Mouse (Mus musculus): Measurements from ENCODE around the gene Arhgef6.

Arhgef6 gene

DNA sequence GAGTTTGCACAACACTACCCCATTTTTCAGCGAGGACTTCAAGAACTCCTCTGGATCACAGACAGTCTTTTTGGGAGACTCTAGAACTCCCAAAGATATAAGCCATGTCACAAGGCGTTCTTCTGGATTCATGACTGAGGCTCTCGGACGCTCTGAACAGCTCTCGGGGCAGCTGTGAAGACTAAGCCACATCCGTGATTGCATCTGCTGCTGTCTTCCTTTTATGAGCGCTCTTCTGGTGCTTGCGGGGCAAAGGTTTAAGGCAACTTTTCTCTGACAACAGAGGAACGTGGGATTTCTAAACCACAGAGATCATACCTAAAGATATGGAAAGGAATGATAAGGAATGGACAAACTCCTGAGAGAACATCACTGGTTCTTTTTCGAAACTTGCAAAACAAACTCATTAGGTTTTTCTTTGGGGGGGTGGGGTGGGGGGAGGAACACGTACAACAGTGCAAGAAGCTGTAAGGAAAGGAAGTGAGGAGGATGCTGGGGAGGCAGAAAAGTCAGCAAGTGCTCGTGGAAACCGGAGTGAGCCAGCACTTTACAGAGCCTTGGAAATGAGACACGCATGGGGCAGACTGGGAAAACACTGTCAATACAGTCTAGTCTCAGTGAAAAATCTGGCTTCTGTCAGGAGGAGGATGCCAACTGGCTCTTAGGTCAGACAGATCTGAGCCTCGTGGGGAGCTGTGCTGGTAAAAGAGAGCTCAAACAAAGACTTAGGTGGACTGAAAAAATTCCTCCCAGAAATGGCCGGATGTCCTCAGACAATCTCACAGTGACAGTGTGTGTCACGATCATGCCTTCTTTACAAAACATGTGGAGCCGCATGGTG lies at the start of gene Arhgef6:
Gene Arhgef6 (minus strand): TSS at position 359 of the 841 bp plus-strand sequence.
- DNase-seq = no peak

DNA sequence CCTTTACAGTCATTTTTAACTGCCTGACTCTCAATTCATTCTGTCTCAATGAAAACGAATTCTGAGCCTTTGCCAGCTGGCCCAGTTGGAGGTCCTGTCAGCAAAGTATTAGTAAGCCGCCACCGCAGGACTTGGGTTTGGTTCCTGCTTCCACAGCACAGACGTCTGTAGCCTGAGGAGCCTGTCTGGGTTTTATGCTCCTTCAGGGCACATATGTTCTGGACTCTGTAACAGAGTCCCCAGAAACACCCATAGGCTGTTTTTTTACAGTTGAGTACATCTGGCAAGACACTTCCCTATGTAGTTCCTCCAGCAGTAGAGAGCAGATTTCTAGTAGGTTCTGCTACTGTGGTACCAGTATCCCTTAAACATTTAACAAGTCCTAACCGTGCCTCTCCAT lies 42.4 kb upstream of the Arhgef6 start:
- DNase-seq = no peak

DNA sequence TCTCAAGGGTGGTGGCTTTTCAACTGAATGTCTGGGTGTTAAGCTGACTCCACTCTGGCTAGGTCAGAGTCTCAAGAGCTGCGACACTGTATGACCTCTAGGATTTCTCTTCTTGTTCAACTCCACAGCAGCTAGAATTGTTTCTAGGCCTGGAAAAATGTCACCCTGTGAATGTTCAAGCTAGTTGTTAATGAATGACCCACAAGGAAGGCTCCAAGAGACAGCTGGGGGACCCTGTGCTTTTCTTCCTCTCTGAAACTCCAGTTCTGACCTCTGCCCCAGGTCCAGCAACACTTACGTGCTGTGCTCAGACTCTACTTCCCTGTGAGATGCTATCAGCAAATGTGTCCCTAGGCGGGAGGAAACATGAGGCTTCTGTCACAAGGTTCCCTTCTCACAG lies 40.0 kb upstream of the Arhgef6 start:
- DNase-seq = peak; percentile 82

DNA sequence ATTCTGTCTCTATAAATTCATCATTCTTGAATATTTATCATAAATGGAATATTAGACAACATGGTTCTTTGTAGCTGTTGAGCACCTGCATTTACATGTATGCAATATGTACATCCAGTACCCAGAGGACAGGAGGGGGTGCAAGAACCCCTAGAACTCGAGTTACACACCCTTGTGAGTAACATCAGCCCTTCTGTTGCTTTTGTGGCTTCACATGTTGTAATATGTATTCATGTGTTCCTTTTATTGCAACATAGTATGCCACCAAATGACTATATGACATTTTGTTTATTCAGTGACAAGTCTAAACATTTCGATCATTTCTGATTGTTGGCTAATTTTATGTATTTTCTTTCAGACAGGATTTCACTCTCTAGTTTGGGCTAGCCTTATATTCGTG lies 38.6 kb upstream of the Arhgef6 start:
- DNase-seq = no peak

DNA sequence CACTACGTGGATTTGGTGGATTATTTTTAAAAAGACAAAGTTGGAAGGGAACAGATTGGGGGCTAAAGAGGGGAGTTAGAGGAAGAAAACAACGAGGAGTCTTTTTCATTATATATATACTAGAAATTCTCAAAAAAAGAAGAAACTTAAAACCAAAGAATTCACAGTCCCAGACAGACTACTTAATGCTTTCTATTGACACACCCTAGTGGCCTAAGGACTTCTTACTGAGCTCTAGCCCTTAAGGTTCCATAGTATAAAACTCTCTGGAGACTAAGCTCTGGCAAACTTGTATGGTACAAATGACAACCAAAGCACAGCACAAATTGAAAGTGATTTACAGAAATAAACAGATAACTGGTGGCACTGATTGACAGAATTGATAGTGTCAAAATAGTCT lies 35.5 kb upstream of the Arhgef6 start:
- no peak for DNase-seq

DNA sequence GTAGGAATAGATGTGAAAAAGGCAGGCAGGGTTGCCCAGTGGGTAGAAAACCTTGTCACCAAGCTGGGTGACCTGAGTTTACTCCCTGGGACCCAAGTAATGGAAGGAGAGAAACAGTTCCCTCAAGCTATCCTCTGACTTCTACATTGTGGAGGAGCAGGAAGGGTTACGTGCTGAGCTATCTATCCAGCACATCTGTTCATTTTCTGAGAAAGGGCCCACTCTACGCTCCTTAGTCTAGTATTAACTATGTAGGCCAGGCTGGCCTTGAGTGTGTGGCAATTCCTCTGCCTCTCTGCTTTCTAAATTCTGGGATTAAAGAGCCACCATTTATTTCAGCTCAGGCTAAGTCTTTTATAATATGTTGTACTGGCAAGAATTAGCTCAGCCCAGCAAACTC lies 35.0 kb upstream of the Arhgef6 start:
- no peak for DNase-seq

DNA sequence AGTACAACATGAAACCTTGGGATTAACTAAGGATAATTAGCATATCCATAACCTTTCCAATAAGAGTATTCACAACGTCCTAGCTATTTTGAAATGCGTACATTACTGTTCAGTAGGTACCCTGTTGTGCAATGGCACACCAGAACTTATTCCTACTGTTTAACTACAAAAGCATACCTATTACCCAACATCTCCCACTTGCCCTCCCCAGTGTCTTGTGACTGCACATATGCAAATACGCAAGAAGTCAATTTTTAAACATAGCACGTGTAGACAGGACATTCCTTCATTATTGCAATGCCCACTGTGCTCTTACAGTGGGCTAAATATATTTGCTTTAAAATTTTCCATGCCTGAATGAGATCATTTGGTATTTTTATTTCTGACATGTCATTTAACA lies 34.4 kb upstream of the Arhgef6 start:
- DNase-seq = no peak

DNA sequence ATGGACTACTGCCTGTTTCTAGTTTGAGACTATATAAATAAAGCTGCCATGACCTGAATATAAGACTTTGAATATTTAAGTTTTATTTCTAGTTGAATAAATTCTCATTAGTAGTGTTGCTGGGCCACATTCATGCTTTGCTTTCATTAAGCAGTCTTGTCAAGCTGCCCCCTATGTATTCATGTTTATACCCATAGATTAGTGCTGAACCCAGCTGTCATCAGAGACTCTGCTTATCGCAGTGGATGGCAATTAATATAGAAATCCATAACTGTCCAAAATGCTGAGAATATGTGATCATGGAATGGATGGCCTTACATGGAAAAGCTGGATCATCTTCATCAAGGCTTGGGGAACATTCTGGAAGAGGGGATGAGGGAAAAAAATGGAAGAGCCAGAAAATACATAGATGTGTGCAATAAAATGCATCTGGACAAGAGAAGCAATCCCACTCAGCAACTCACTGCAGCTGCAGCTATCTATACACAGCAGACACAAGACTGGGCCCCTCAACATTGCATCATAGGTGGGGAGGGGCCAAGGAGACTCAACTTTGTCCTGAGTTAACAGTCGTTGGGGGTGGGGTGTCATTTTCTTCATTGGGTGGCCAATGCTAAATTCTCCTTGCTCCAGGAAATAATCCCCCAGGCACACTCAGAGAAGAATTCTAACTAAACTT lies 26.5 kb upstream of the Arhgef6 start:
- no peak for DNase-seq

DNA sequence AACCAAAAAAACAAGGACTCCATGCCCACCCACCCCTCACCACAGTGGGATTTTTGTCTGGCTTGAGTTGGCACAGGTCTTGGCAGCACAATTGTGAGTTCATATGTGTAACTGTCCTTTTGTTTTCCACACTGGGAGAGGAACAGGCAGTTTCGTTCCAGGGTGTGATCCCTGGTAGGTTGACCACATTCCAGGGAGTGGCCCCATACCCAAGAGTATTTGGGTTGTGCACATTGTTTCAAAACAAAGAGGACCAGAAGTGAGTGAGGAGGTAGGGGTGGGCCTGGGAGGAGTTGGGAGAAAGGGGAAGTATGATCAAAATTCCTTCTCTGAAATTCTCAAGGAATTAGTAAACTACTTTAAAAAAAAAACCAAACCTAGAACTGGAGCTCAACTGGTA lies 20.8 kb upstream of the Arhgef6 start:
- DNase-seq = no peak

DNA sequence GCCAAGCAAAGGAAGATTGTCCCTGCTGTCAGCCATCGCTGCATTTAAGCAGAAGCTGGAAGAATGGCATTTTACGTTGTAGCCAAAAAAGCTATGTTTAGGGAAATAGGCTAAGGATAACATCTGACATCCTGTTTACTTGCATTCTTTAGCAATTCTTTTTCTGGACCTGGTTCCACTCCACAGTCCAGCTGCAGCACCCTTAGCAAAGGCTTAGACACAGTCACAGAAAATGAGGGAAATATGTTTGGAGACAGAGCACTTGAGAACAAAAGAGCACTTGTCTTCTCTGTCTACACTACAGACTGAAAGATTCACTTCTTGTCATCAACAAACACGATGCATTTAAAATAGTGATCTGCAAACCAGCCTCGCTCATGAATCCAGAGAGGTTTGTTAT lies 691 bp upstream of the Arhgef6 start:
- DNase-seq = peak; percentile 8

DNA sequence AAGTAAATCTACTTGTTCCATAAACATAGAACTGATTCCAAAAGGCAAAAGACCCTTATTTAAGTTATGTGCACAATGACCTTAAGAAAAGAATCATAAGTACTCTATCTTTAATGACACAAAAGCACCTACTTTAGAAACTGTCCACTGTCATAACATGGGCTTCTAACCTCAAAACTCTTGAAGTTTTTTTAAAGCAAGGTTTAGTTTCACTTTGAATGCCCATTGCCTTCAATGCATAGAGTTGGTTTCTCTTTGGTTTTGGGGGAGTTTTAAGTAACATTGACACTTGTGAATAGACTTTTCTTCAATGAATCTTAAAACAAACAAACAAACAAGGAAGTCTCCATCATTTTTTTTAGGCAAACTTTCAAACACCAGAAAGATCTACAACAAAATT lies 947 bp downstream of the Arhgef6 start:
- no peak for DNase-seq

DNA sequence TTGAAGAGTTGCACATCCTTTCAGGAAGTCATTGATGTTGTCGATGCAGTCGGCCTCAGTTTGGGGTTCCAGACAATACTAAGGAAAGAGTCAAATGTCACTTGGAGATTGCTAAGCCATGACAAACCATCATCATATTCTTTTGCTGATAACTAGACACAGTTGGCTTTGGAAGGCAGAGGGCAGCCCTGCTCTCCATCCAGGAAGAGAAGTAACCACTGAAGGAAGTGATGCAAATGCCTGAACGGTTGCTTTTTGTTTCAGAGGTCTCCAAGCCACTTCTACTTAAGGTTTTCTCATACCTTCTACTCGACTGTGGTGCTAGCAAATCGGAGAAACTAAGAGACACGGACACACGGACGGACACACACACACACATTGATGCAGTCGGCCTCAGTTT lies 1.6 kb downstream of the Arhgef6 start:
- DNase-seq = no peak

DNA sequence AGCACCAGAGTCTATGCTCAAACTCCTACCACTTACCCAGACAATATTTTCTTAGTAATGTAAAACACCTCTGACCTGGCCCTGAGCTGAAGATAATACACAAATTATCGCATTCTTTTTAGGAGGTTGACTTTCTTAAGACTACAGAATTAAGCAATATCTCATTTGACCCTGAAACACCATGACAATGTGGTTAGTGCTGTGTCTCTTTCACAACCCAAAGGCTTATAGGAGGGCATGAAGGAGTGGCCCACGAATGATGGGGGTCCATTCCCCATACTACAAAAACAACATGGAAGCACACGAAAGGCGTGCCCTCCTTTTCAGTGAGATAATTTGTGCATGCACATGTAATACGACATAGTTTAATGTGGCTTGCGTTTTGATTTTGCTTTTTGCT lies 3.2 kb downstream of the Arhgef6 start:
- DNase-seq = no peak

DNA sequence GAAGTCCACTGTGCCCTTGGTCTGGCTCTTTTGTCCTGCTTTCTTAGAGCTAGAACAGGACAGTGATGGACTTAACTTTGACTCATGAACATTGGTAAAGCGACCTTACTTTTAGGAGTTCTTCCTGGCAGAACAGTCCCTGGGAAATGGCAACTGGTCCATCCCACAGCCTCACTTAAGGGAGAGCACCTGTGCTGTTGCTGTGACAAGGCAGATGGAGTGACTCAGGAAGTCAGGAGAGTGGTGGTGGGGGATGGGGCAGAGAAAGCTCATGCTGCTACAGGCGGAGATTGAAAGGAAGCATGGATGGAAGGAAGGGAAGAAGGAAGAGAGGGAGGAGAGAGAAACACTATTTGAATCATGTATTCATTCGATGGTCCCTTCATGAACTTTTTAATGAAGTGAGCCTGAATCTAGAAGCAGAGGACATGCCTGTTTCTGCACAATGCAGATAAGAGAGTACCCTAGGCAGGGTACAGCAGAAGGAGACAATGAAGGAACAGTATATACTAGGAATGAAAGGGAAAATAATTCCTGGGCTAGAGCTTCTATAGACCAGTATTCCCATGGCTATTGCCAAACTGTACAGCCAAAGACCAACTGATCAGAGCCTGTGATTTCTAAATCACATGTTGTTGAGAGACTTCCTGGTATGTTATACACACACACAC lies 10.7 kb downstream of the Arhgef6 start:
- DNase-seq = no peak

DNA sequence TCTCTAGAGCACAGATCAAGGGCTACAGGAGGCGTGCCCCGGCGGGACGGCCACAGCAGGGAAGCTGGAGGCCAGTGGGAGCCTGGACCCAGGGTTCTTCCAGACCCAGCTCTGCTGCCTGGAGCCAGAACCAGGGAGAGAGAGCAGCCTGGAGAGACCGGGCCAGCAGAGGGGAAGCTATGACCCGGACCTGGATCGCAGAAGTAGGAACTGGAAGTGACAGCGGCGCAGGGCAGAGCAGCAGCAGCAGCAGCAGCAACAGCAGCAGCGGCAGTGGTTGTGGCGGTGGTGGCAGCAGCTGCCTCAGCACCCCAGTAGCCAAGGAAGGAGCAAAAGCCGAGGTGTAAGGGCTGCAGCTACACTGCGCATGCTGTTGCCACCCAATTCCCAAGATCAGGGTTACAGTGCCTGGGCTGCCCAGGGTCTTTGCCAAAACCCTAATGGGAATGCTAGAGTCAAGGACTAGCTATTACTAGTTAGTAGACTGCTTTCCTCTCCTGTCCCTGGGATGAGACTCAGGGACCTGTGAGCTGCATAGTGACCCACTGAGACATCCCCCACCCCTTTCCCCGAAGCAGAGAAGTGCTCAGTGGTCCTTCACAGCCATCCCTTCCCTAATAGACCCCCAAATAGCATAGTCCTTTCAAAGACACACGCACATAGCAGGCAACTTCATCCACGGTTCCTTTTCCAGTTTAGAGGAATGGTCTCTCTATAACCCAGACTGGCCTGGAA lies 11.9 kb downstream of the Arhgef6 start:
- peak; percentile 51 for DNase-seq

DNA sequence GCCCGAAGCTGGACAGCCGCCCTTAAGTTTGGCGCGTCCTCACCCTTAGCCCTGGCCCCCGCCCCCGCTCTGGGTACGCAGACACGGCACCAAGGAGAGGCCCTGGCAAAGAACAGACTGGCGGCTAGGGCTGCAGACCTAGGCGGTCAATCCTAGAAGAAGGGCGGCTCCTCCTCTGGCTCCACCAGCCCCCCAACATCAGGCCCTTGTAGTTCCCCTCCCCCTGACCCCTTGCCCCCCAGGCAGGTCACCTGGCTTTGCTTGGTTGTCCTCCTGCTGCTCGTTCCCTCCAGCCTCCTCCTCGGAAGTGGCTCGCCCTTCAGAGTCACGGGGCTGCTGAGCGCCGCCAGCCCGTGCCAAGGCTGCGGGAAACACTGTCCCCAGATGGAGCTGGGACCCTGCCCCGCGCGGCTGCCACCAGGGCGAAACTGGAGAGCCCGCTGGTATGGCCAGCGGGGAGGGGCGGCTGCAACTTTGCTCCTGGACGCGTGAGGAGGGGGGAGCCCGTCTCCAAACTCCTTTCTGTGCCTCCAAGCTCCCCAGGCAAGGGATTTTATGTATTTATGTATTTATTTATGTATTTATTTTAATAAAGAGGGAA lies 12.6 kb downstream of the Arhgef6 start:
- peak; percentile 22 for DNase-seq

DNA sequence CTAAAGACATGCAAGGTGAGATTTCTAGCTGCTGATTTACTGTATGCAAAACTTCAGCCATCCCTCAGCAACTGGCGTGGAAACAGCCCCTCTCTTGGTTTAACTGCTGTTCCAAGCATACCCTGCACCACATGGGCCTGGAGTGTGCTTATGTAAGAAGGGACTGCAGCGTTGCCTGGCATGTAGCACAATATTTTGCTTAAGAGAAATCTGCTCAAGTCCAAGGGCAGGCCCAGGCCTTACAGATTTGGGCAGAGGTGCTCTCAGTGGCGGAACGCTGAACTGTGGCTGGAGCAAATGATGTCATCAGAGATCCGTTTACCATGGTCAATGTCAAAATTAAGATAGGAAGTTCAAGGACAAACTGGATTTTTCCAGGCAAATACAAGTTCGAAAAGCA lies 13.6 kb downstream of the Arhgef6 start:
- peak; percentile 21 for DNase-seq

DNA sequence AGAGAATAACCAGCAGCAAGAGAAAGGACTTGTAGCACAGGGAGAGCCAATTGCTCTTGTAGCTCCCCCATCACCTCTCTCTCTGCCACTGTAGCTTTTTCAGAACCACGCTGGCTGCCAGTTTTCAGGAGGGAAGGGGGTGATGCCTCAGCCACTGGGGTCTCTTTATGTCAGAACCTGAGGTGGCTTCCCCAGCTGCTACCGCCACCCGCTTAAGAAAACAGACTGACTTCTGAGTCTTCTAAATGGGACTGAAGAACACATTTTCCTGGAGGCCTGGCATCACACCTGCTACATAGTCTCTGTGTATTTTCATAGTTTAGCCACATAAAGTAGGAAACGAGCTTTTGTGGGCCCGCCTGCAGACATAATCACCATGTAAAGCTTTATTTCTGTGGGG lies 26.5 kb downstream of the Arhgef6 start:
- no peak for DNase-seq

DNA sequence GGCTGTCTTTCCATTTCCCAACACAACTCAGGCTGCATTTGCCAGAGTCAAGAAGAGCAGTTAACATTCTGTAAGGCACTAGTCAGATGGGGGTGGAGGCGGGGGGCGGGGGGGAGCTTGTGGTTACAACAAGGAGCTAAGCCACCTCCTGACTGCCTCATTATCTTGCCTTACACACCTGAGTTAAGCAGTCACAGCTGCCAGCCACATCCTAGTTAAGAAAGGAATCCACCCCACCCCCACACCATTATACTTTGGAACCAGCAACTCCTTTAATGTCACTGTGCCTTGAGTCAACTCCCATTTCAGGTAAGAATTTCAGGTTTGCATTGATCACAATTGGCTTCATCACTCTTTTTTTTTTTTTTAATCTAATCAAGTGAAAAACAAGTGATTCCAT lies 28.5 kb downstream of the Arhgef6 start:
- peak; percentile 11 for DNase-seq

DNA sequence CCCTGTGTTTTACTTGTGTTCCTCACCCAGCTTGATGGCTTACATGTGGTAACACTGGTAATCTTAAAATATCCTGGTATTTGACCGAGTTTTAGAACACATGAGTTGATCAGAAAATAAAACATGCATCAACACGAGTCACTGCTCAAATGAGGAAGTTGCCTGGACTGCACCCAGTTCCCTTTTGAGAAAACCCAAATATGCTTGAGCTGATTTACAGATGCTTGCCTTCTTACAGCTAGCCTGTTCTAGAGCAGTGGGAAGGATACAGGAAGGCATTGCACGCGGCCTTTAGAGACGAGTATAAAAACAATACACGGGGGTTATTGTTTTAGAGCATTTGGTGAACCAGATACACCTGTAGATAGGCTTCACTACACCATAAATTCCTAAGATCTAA lies 31.8 kb downstream of the Arhgef6 start:
- no peak for DNase-seq

DNA sequence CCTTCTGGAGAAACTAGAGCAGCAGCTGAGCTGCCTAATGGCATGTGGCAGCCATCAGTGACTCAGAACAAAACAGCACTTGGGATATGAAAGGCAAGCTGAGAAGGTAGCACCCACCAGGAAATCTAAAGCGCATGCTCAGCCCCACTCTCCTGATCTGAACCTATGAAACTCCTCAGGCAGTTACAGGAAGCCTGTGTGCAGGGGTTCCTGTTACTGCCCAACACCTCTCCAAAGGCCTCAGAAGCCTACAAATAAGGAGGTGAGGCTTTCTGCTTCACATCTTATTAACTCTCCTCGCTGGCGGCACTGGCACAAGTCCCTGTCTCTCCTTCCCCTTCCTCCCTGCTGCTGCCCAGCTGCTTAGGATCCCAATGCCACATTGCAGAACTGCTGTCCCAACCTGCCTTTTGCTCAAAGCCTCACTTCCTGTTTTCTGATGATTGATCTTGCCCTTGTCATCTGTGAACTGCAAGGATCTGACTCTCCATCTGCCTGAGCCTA lies 33.7 kb downstream of the Arhgef6 start:
- DNase-seq = no peak

DNA sequence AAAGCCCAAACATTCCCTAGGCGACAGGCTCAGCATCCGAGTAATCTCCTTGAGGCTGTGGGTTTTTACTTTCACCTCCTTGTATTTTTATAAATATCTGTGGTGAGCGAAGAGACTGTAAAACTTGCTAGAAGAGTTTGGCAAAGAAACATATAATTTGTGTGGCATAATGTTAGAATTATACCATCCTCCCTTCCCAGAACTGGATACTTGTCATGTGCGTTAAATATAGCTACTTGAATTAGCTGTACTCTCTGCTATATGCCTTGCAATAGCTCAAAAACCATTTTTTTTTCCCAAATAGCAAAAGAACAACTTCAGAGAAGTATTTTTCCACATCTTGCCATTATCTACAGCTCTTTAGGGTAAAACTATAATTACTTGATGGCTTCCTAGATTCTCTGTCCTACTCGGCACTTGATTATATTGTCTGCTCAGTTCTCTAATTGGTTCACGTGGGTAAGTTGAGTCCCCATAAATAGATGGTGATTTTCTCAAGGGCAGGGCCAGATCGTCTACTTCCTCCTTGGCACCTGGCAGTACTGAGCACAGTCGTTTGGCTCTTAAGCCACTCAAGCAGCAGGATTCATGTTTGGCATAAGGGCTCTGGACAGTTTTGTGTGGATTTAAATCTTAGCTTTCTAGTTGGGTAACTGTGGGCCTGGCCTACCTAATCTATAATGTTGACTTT lies 35.2 kb downstream of the Arhgef6 start:
- DNase-seq = no peak
